Mouse (Mus musculus): ENCODE measurements around the gene Xrcc5. TPM values are rescaled to one million over a fixed set of nuclear protein-coding genes. Genes with fewer than 3 reads are reported as not detected.

Xrcc5 gene
- total RNA-seq, 2 experiments from 2014 or later = 11.0 to 12.2 TPM

GRCm38 (mm10) chr1:72434510-72434909, 127.3 kb downstream of the Xrcc5 start:
- intact Hi-C loops (cut with DNase I) = no loop called here
- DNase-seq = no peak

- no peak for DNase-seq
- intact Hi-C loops (cut with DNase I) = no loop called here
Measured at GRCm38 (mm10) chr1:72436967-72437366, 129.7 kb downstream of the Xrcc5 start.

GRCm38 (mm10) chr1:72439146-72439545, 131.9 kb downstream of the Xrcc5 start:
- intact Hi-C loops (cut with DNase I) = no loop called here
- peak; percentile 38 for DNase-seq

- intact Hi-C loops (cut with DNase I) = loop anchor here (10.0 kb wide), 1 partner anchor 128 kb away; no protein-coding TSS in a partner anchor
- DNase-seq = no peak
Measured at GRCm38 (mm10) chr1:72442747-72443146, 135.5 kb downstream of the Xrcc5 start.

Other genes starting within 250 kb of the Xrcc5 start
- gene Mreg, start 95.1 kb upstream of the Xrcc5 start, total RNA-seq (2021) = 1 to 10 TPM; 1.1 to 1.6 TPM
- gene Pecr, start 23.1 kb upstream of the Xrcc5 start, total RNA-seq (2021) = 1 to 10 TPM; 4.8 to 5.6 TPM
- 10 to 100 TPM; 35.1 to 38.4 TPM for gene Tmem169, start 23.1 kb upstream of the Xrcc5 start, total RNA-seq (2021)
- 10 to 100 TPM; 64.8 to 68.3 TPM for gene March4, start 229.5 kb downstream of the Xrcc5 start, total RNA-seq (2021)

Measured in left cerebral cortex, postnatal 4 days (tissue).